Mouse (Mus musculus) liver, postnatal 0 days (tissue): ENCODE results near the gene Lrig3.
A peak's percentile ranks its signal among the peaks of the same experiment; 100 is the strongest.

Experiments
- CTCF ChIP-seq: sonication (generic); IDR thresholded peaks from 2 replicates; pipeline ENCODE4 v1.5.1; 2016; ENCODE audit warnings: antibody characterized with exemption, low read depth
- EP300 ChIP-seq: IDR thresholded peaks from 2 replicates; pipeline ENCODE4 v1.6.1; 2016; ENCODE audit warnings: antibody characterized with exemption, low read depth, mild to moderate bottlenecking

DNA sequence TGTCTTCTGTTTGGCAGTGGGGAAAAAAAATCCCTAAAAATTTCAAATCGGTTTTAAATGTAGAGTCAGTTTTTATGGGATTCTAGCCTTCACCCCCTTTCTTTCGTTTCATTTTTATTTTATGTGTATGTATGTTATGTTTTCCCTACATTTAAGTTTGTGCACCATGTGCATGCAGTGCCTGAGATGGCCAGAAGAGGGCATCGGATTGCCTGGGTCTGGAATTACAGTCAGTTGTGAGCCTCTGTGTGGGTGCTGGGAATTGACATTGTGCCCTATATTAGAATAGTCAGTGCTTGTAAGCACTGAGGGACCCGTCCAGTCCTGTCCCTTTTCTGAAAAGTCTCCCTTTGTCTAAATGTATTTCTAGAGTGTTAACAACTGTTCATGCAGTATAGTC is 96.8 kb downstream of the Lrig3 start:
- no peak for TF ChIP-seq EP300
- TF ChIP-seq CTCF: peak; percentile 19; the same call in 1 of the 2 replicates
